ENCODE assay signal across 16 mouse cellular contexts in genomic region chr11:115138597-115139262, GRCm38 (mm10). TPM values are rescaled to one million over a fixed set of nuclear protein-coding genes. Genes with fewer than 3 reads are reported as not detected.
DNase-seq lines count a peak whose midpoint lies in the region; TF ChIP-seq lines count a peak whose summit lies in the region.
"Had no signal": no experiment of that assay in that cellular context is flagged by ENCODE, and none has a peak within 500 bp of the region (broad histone marks: within the 10 kb centered on the region; RNA-seq: fewer than 3 reads in every experiment).

No protein-coding gene starts in this region.

- no peak for TF ChIP-seq CTCF in bone marrow macrophage, adult 2 months (IDR thresholded peaks at IDR 0.05; ENCODE audit: low read depth, low read length)

- H3K4me1 ChIP-seq in bone marrow macrophage, adult 2 months (ENCODE audit: control insufficient read depth, insufficient read depth, low read length) = peaks cover 56% of the 10 kb centered on the region
- H3K4me1 ChIP-seq: intestine, embryonic 15.5 days; stomach, embryonic 15.5 days had no signal

- H3K27ac ChIP-seq in bone marrow macrophage, adult 2 months (ENCODE audit: insufficient read depth, low read depth, low read length) = peak overlapping the region; percentile 92
- H3K27ac ChIP-seq: heart, adult 2 months; intestine, embryonic 15.5 days; stomach, embryonic 15.5 days had no signal

- no peak overlapping the region for H3K4me3 ChIP-seq in bone marrow macrophage, adult 2 months (ENCODE audit: insufficient read depth, low read length)
- H3K4me3 ChIP-seq: heart, adult 2 months; intestine, embryonic 15.5 days; stomach, embryonic 15.5 days had no signal

- TF ChIP-seq POLR2A in bone marrow macrophage, adult 2 months (IDR thresholded peaks at IDR 0.05; ENCODE audit: borderline replicate concordance, low read depth, low read length) = no peak

- DNase-seq in lung, postnatal 36 days = peak; percentile 43
- DNase-seq in lung, postnatal 10 days = no peak
- peak; percentile 44 for DNase-seq in CD4-positive, CD25-positive, alpha-beta regulatory T cell, adult 2 months (ENCODE audit: low read depth, low spot score)
- DNase-seq in monocyte, adult 2 months (ENCODE audit: low read depth in 1 of 2, low spot score in 2 of 2) = peak; percentile 33 to 54
- DNase-seq in kidney, postnatal 10 days = no peak
- no peak for DNase-seq in kidney, adult 9 months
- DNase-seq in T-cell, adult 2 months (ENCODE audit: low spot score) = no peak
- DNase-seq: cerebellum, adult 18-20 months; heart, adult 2 months; heart, postnatal 36 days; kidney, postnatal 4 days; lung, embryonic 14.5 days; midbrain, embryonic 14.5 days had no signal

RNA-seq across cellular contexts. Expression of gene Cd300lf, which starts 4.9 kb away (rescaled TPM):
- 1.9 and 2.9 TPM in 2 replicates for polyA plus RNA-seq in bone marrow macrophage, adult 2 months (2012; ENCODE audit: insufficient read depth, insufficient read length, missing spikeins)
- polyA plus RNA-seq: midbrain, embryonic 14.5 days had no signal

RNA-seq across cellular contexts. Expression of gene Slc9a3r1, which starts 24.4 kb away (rescaled TPM):
- 76.2 and 78.8 TPM in 2 replicates for polyA plus RNA-seq in bone marrow macrophage, adult 2 months (2012; ENCODE audit: insufficient read depth, insufficient read length, missing spikeins)

RNA-seq across cellular contexts. Expression of gene Rab37, which starts 47.5 kb away (rescaled TPM):
- polyA plus RNA-seq in bone marrow macrophage, adult 2 months (2012; ENCODE audit: insufficient read depth, insufficient read length, missing spikeins) = not detected in 2 replicates

RNA-seq across cellular contexts. Expression of gene Tmem104, which starts 48.6 kb away (rescaled TPM):
- polyA plus RNA-seq in bone marrow macrophage, adult 2 months (2012; ENCODE audit: insufficient read depth, insufficient read length, missing spikeins) = 40.2 and 42.7 TPM in 2 replicates

RNA-seq across cellular contexts. Expression of gene Nat9, which starts 48.9 kb away (rescaled TPM):
- 23.5 and 24.0 TPM in 2 replicates for polyA plus RNA-seq in bone marrow macrophage, adult 2 months (2012; ENCODE audit: insufficient read depth, insufficient read length, missing spikeins)

Comparison
In these comparisons a context has a peak if more than half of its experiments do, and no peak if none do; other contexts are left out.
1. DNase-seq: peak in lung, postnatal 36 days (single experiment), CD4-positive, CD25-positive, alpha-beta regulatory T cell, adult 2 months (single experiment) and monocyte, adult 2 months (2 of 2); none in lung, postnatal 10 days (single experiment), kidney, postnatal 10 days (single experiment), kidney, adult 9 months (single experiment) and T-cell, adult 2 months (single experiment).